Mouse (Mus musculus) megakaryocyte, embryonic 14.5 days (primary cell): ENCODE data around the gene Syne3. TPM values are rescaled to one million over a fixed set of nuclear protein-coding genes. Genes with fewer than 3 reads are reported as not detected.

Source experiments
- H3K27me3 ChIP-seq: replicated peaks from 2 replicates; pipeline ENCODE3; 2012; ENCODE audit warnings: inconsistent platforms
- H3K36me3 ChIP-seq: replicated peaks from 2 replicates; pipeline ENCODE3; 2012; ENCODE audit warnings: low read length, inconsistent platforms, mixed read lengths
- H3K4me1 ChIP-seq: 2 replicates; pipeline ENCODE4 v1.6.1; 2012; ENCODE audit warnings: inconsistent platforms
- H3K4me3 ChIP-seq: replicated peaks from 2 replicates; pipeline ENCODE3; 2012; ENCODE audit warnings: moderate library complexity, mild to moderate bottlenecking, inconsistent platforms
- H3K9me3 ChIP-seq: 2 replicates; pipeline ENCODE4 v1.6.1; 2012; ENCODE audit warnings: inconsistent platforms
- FLI1 ChIP-seq: IDR thresholded peaks from 2 replicates; pipeline ENCODE4 v1.6.1; 2012; ENCODE audit warnings: low read length, inconsistent platforms, mixed read lengths
- GATA1 ChIP-seq: IDR thresholded peaks from 3 replicates; pipeline ENCODE4 v1.6.1; 2012; ENCODE audit warnings: mixed read lengths, low read length, inconsistent platforms, borderline replicate concordance
- polyA plus RNA-seq: library from polyadenylated mRNA; stranded (reverse); fragments of >175 nt; gene quantifications from 2 replicates; pipeline ENCODE4 v1.2.3, GENCODE M21; 2012; ENCODE audit warnings: low replicate concordance; ENCODE audit not compliant: insufficient read depth

The Syne3 gene
- polyA plus RNA-seq, 1 experiment = 6.8 TPM

GRCm38 (mm10) chr12:104936223-104936622 lies 73.4 kb downstream of the Syne3 start:
- H3K36me3 ChIP-seq = peaks cover 97% of the 10 kb centered on the region
- no peaks in the 10 kb centered on the region for H3K27me3 ChIP-seq
- TF ChIP-seq FLI1 (no peak), GATA1 (no peak)
- H3K4me1 ChIP-seq = peaks cover 21% of the 10 kb centered on the region
- peaks cover 9% of the 10 kb centered on the region for H3K9me3 ChIP-seq
- no peak overlapping the region for H3K4me3 ChIP-seq

GRCm38 (mm10) chr12:104935144-104935543 lies 74.5 kb downstream of the Syne3 start:
- H3K4me1 ChIP-seq = peaks cover 13% of the 10 kb centered on the region
- peaks cover 9% of the 10 kb centered on the region for H3K9me3 ChIP-seq
- no peaks in the 10 kb centered on the region for H3K27me3 ChIP-seq
- TF ChIP-seq GATA1 (no peak), FLI1 (no peak)
- no peak overlapping the region for H3K4me3 ChIP-seq
- peaks cover 97% of the 10 kb centered on the region for H3K36me3 ChIP-seq

GRCm38 (mm10) chr12:104933800-104934199 lies 75.8 kb downstream of the Syne3 start:
- Histone ChIP-seq H3K9me3 (peaks cover 9% of the 10 kb centered on the region), H3K4me3 (no peak overlapping the region), H3K4me1 (peaks cover 10% of the 10 kb centered on the region; the same call in 1 of the 2 replicates), H3K27me3 (no peaks in the 10 kb centered on the region), H3K36me3 (peaks cover 92% of the 10 kb centered on the region)
- TF ChIP-seq FLI1 = no peak

GRCm38 (mm10) chr12:104933217-104933616 lies 76.4 kb downstream of the Syne3 start:
- TF ChIP-seq GATA1 (no peak), FLI1 (no peak)
- Histone ChIP-seq H3K27me3 (no peaks in the 10 kb centered on the region), H3K4me1 (peaks cover 8% of the 10 kb centered on the region; the same call in 1 of the 2 replicates), H3K4me3 (no peak overlapping the region), H3K36me3 (peaks cover 90% of the 10 kb centered on the region), H3K9me3 (peaks cover 9% of the 10 kb centered on the region)

- Histone ChIP-seq H3K36me3 (peaks cover 18% of the 10 kb centered on the region), H3K27me3 (peaks cover 10% of the 10 kb centered on the region), H3K4me1 (peaks cover 20% of the 10 kb centered on the region), H3K9me3 (peaks cover 14% of the 10 kb centered on the region), H3K4me3 (peak overlapping the region; percentile 57)
- TF ChIP-seq FLI1 = no peak
- TF ChIP-seq GATA1 = no peak
Measured at GRCm38 (mm10) chr12:104925765-104926164, 83.8 kb downstream of the Syne3 start.

GRCm38 (mm10) chr12:104925035-104925434 lies 84.6 kb downstream of the Syne3 start:
- H3K4me1 ChIP-seq = peaks cover 20% of the 10 kb centered on the region
- H3K9me3 ChIP-seq = peaks cover 14% of the 10 kb centered on the region
- H3K4me3 ChIP-seq = no peak overlapping the region
- peaks cover 11% of the 10 kb centered on the region for H3K36me3 ChIP-seq
- no peak for TF ChIP-seq GATA1
- no peak for TF ChIP-seq FLI1
- H3K27me3 ChIP-seq = peaks cover 12% of the 10 kb centered on the region

- Histone ChIP-seq H3K36me3 (peaks cover 8% of the 10 kb centered on the region), H3K27me3 (peaks cover 12% of the 10 kb centered on the region), H3K4me3 (no peak overlapping the region), H3K9me3 (peaks cover 14% of the 10 kb centered on the region), H3K4me1 (peaks cover 20% of the 10 kb centered on the region)
- no peak for TF ChIP-seq FLI1
- TF ChIP-seq GATA1 = no peak
Measured at GRCm38 (mm10) chr12:104924546-104924945, 85.1 kb downstream of the Syne3 start.

- H3K27me3 ChIP-seq = peaks cover 14% of the 10 kb centered on the region
- peaks cover 6% of the 10 kb centered on the region for H3K36me3 ChIP-seq
- H3K9me3 ChIP-seq = peaks cover 14% of the 10 kb centered on the region
- peaks cover 17% of the 10 kb centered on the region for H3K4me1 ChIP-seq
- TF ChIP-seq FLI1 = no peak
- TF ChIP-seq GATA1 = no peak
- no peak overlapping the region for H3K4me3 ChIP-seq
Measured at GRCm38 (mm10) chr12:104923948-104924388, 85.6 kb downstream of the Syne3 start.

- Histone ChIP-seq H3K27me3 (peaks cover 14% of the 10 kb centered on the region), H3K4me1 (peaks cover 17% of the 10 kb centered on the region), H3K9me3 (peaks cover 14% of the 10 kb centered on the region), H3K4me3 (no peak overlapping the region), H3K36me3 (no peaks in the 10 kb centered on the region)
- TF ChIP-seq FLI1 (no peak), GATA1 (no peak)
Measured at GRCm38 (mm10) chr12:104922647-104923046, 87.0 kb downstream of the Syne3 start.

- no peak overlapping the region for H3K4me3 ChIP-seq
- H3K27me3 ChIP-seq = peaks cover 14% of the 10 kb centered on the region
- no peaks in the 10 kb centered on the region for H3K36me3 ChIP-seq
- H3K9me3 ChIP-seq = peaks cover 16% of the 10 kb centered on the region
- peaks cover 17% of the 10 kb centered on the region for H3K4me1 ChIP-seq
- TF ChIP-seq GATA1 (no peak), FLI1 (no peak)
Measured at GRCm38 (mm10) chr12:104921071-104921470, 88.5 kb downstream of the Syne3 start.

- H3K4me3 ChIP-seq = no peak overlapping the region
- no peaks in the 10 kb centered on the region for H3K36me3 ChIP-seq
- no peak for TF ChIP-seq GATA1
- TF ChIP-seq FLI1 = no peak
- H3K9me3 ChIP-seq = peaks cover 8% of the 10 kb centered on the region
- peaks cover 18% of the 10 kb centered on the region for H3K27me3 ChIP-seq
- peaks cover 17% of the 10 kb centered on the region for H3K4me1 ChIP-seq
Measured at GRCm38 (mm10) chr12:104919247-104919646, 90.4 kb downstream of the Syne3 start.
